Mouse (Mus musculus): ENCODE results near the gene Brinp3. TPM values are rescaled to one million over a fixed set of nuclear protein-coding genes. Genes with fewer than 3 reads are reported as not detected.

Gene Brinp3
- 0.48 and 1.3 TPM in 2 replicates for polyA plus RNA-seq (2016; fragmentation: Nextera tagmentation; extraction: Ambion mirVana)

DNA sequence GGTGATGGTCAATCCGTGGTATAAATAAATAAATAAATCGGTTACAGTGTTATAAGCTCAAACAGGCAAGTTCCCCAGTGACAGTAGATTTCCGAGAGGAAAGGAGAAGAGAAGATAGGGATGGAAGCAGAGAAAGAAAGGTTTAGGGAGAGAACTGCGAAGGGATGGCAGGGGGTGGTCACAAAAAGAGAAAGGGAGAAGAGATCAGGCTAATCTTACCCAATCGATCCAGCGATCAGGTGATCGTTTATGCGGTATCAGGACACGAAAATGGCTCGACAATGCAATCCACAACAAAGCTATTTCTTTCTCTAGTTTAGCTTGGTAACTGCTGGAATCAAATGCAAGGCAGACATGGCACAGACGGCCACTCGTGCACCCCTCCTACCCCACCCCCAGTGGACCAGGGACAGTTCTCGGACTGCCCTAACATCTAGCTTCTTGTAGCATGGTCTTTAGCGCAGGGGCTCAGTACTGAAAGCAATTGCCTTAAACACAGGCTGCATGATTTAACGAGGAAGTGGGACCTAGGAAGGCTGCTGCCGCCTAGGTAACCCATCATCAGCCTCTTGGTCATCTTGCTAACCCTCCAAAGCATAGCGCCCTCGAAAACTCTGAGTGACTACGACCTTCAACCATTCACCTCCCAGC is at the start of gene Brinp3:
TSS of gene Brinp3 (plus strand) at position 80 of the 651 bp plus-strand sequence.
- DNase-seq (ENCODE audit: extremely low spot score, low spot score), result peak; percentile 16
- Histone ChIP-seq H3K4me3 (peak within 1 kb of the TSS; percentile 52), H3K9me3 (no peaks in the 10 kb centered on the region), H3K4me1 (peaks cover 31% of the 10 kb centered on the region), H3K27ac (no peak within 1 kb of the TSS), H3K36me3 (replicated peaks) (no peaks in the 10 kb centered on the region), H3K27me3 (ENCODE audit: poor library complexity, severe bottlenecking) (peaks cover 54% of the 10 kb centered on the region)
- under 1% methylated on average over 19 of the region's 19 CpGs for WGBS

DNA sequence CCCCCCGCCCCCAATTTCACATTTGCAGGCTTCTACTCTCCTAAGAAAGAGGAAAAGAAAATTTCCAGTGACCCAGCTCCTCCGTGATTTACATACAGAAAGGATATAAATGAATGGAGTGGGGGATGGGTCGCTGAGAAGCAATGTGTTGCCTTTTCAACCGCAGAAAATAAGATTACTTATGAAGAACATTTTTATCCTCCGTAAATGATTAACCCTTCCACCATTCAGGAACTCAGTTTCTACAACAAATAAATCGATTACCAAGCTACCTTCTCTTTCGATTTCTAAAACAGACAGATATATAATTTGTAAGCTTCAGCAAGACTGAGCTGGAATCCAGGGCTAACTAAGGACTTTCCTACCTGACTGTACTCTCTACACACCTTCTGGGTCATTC is 339 bp upstream of the Brinp3 start:
- H3K27ac ChIP-seq, result no peak overlapping the region
- 11% methylated on average over 7 of the region's 7 CpGs for WGBS
- H3K4me3 ChIP-seq, result peak overlapping the region; percentile 52
- DNase-seq (ENCODE audit: extremely low spot score, low spot score), result no peak
- no peaks in the 10 kb centered on the region for H3K9me3 ChIP-seq
- H3K27me3 ChIP-seq (ENCODE audit: poor library complexity, severe bottlenecking), result peaks cover 52% of the 10 kb centered on the region
- no peaks in the 10 kb centered on the region for H3K36me3 ChIP-seq (replicated peaks)
- peaks cover 31% of the 10 kb centered on the region for H3K4me1 ChIP-seq

DNA sequence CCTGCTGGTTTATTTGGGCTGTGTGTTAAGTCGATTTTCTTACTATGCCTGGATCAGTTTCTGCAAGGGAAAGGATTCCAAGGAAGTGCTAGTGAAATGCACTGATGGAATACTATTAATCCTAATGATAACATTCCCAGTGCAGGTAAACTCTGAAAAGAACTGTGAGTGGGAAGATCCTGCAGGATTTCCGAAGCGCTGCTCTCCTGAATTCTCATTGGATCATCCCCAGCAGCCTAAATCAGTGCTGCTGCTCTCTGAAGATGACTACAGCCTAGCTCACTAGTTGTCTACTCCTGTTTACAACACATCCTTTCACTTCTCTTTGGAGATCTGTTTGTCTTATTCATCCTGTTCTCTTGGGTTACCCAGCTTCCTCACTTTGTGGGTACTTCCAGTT is 826 bp downstream of the Brinp3 start:
- no peak for DNase-seq (ENCODE audit: extremely low spot score, low spot score)
- Histone ChIP-seq H3K4me3 (peak overlapping the region; percentile 52), H3K27me3 (ENCODE audit: poor library complexity, severe bottlenecking) (peaks cover 54% of the 10 kb centered on the region), H3K4me1 (peaks cover 31% of the 10 kb centered on the region), H3K36me3 (replicated peaks) (no peaks in the 10 kb centered on the region), H3K27ac (no peak overlapping the region), H3K9me3 (no peaks in the 10 kb centered on the region)
- WGBS, result 4% methylated on average over 3 of the region's 3 CpGs

DNA sequence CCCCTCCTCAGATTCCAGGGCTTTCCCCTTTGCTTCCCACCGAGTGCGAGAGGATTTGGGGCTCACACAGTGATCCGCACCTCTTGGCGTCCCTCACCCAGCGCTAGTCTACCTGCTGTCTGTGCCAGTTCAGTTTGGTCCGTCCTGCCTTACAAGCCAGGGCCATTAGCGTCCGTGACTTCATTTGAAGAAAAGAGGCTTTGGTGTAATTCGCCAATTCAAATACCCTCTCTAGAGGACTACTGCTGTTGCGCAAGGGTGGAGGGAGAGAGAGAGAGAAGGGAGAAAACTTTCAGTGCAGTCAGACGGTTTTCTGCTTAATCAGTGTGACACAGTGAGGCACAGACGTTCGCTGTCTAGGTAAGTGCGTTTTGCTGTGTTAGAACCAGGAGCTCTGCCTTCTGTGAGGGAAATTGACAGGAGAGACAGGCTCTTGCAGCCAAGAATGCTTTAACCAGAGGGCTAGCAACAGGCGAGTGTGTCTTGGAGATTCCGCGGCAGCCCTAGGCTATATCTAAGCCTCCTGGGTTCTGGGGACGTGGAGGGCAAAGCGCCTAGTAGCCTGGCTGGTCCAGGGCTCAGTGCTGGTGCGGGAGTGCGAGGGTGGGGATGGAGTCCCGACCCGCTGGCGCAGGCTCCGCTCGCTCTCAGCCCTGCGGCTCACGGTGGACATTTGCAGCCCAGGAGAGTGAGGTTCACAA is 3.0 kb downstream of the Brinp3 start:
- Histone ChIP-seq H3K27me3 (ENCODE audit: poor library complexity, severe bottlenecking) (peaks cover 54% of the 10 kb centered on the region), H3K4me1 (peaks cover 31% of the 10 kb centered on the region), H3K27ac (peak overlapping the region; percentile 74), H3K4me3 (peak overlapping the region; percentile 60), H3K36me3 (replicated peaks) (no peaks in the 10 kb centered on the region), H3K9me3 (no peaks in the 10 kb centered on the region)
- peak; percentile 50 for DNase-seq (ENCODE audit: extremely low spot score, low spot score)
- WGBS, result 0% methylated on average over 28 of the region's 28 CpGs

GRCm38 (mm10) chr1:146498085-146498779 is 3.7 kb downstream of the Brinp3 start:
- H3K36me3 ChIP-seq (replicated peaks), result no peaks in the 10 kb centered on the region
- H3K27me3 ChIP-seq (ENCODE audit: poor library complexity, severe bottlenecking), result peaks cover 54% of the 10 kb centered on the region
- under 1% methylated on average over 16 of the region's 16 CpGs for WGBS

GRCm38 (mm10) chr1:146498780-146499114 is 4.2 kb downstream of the Brinp3 start:
- no peaks in the 10 kb centered on the region for H3K36me3 ChIP-seq (replicated peaks)
- H3K27me3 ChIP-seq (ENCODE audit: poor library complexity, severe bottlenecking), result peaks cover 52% of the 10 kb centered on the region
- peaks cover 31% of the 10 kb centered on the region for H3K4me1 ChIP-seq
- no peaks in the 10 kb centered on the region for H3K9me3 ChIP-seq
- WGBS, result 6% methylated on average over 1 of the region's 1 CpGs
- H3K4me3 ChIP-seq, result peak overlapping the region; percentile 60
- DNase-seq (ENCODE audit: extremely low spot score, low spot score), result no peak
- no peak overlapping the region for H3K27ac ChIP-seq

More at GRCm38 (mm10) chr1:146498085-146498779, 3.7 kb downstream of the Brinp3 start:
- DNase-seq (ENCODE audit: extremely low spot score, low spot score), result peak; percentile 34
- Histone ChIP-seq H3K4me1 (peaks cover 31% of the 10 kb centered on the region), H3K9me3 (no peaks in the 10 kb centered on the region), H3K4me3 (peak overlapping the region; percentile 60), H3K27ac (peak overlapping the region; percentile 74; the same call in 1 of the 2 replicates)

DNA sequence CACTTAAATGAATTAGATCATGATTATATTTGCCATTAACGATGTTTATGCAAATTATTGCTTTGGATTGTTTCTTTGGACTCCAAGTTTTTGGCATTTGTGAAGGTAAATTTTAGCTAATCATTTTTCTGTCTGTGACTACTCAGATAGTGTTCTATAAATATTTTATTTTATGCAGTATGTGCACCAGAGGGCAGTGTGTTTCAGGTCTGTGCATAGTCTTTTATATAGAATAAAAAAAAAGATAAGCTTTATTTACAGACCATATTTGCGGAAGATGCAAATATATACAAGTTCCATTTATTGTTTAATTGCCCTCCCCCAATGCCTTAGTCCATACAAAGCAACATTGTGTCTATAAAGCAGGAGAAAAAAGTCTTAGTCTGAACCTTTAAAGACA is 20.8 kb downstream of the Brinp3 start:
- H3K36me3 ChIP-seq (replicated peaks), result no peaks in the 10 kb centered on the region
- no peaks in the 10 kb centered on the region for H3K9me3 ChIP-seq
- H3K4me3 ChIP-seq, result no peak overlapping the region
- no peak for DNase-seq (ENCODE audit: extremely low spot score, low spot score)
- H3K27me3 ChIP-seq (ENCODE audit: poor library complexity, severe bottlenecking), result no peaks in the 10 kb centered on the region
- H3K27ac ChIP-seq, result no peak overlapping the region
- WGBS, result 78% methylated on average over 2 of the region's 2 CpGs
- H3K4me1 ChIP-seq, result no peaks in the 10 kb centered on the region

GRCm38 (mm10) chr1:146523727-146524573 is 29.4 kb downstream of the Brinp3 start:
- WGBS, result 56% methylated on average over 11 of the region's 11 CpGs
- Histone ChIP-seq H3K9me3 (no peaks in the 10 kb centered on the region), H3K27me3 (ENCODE audit: poor library complexity, severe bottlenecking) (no peaks in the 10 kb centered on the region), H3K27ac (no peak overlapping the region), H3K4me1 (peaks cover 8% of the 10 kb centered on the region), H3K36me3 (replicated peaks) (no peaks in the 10 kb centered on the region), H3K4me3 (no peak overlapping the region)
- DNase-seq (ENCODE audit: extremely low spot score, low spot score), result no peak

DNA sequence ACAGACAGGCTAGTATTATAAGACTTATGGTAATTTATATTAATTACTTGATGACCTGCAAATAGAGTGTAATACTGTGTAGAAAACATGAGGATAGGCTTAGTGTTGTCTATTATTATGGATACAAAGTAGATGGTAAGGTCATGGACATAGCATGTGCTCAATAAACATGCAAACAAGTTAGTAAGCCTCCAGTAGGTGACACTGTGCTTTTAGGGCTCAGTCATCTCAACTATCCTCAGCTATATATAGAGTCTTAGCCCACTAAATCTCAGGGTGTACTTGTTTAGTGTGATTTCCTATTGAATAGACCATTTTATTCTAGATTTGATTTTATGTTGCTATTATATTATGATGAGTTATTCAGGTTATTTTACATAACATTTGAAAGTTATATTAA is 34.0 kb downstream of the Brinp3 start:
- Histone ChIP-seq H3K36me3 (replicated peaks) (no peaks in the 10 kb centered on the region), H3K27me3 (ENCODE audit: poor library complexity, severe bottlenecking) (no peaks in the 10 kb centered on the region), H3K4me3 (no peak overlapping the region), H3K4me1 (peaks cover 7% of the 10 kb centered on the region), H3K27ac (no peak overlapping the region), H3K9me3 (no peaks in the 10 kb centered on the region)
- no peak for DNase-seq (ENCODE audit: extremely low spot score, low spot score)

GRCm38 (mm10) chr1:146546847-146547428 is 52.4 kb downstream of the Brinp3 start:
- 89% methylated on average over 2 of the region's 2 CpGs for WGBS
- Histone ChIP-seq H3K27me3 (ENCODE audit: poor library complexity, severe bottlenecking) (no peaks in the 10 kb centered on the region), H3K4me3 (no peak overlapping the region), H3K4me1 (no peaks in the 10 kb centered on the region), H3K9me3 (no peaks in the 10 kb centered on the region), H3K27ac (no peak overlapping the region), H3K36me3 (replicated peaks) (no peaks in the 10 kb centered on the region)
- DNase-seq (ENCODE audit: extremely low spot score, low spot score), result no peak

GRCm38 (mm10) chr1:146556982-146557381 is 62.4 kb downstream of the Brinp3 start:
- no peak overlapping the region for H3K27ac ChIP-seq
- H3K9me3 ChIP-seq, result no peaks in the 10 kb centered on the region
- no peak overlapping the region for H3K4me3 ChIP-seq
- DNase-seq (ENCODE audit: extremely low spot score, low spot score), result no peak
- H3K4me1 ChIP-seq, result no peaks in the 10 kb centered on the region
- H3K36me3 ChIP-seq (replicated peaks), result no peaks in the 10 kb centered on the region
- H3K27me3 ChIP-seq (ENCODE audit: poor library complexity, severe bottlenecking), result no peaks in the 10 kb centered on the region

DNA sequence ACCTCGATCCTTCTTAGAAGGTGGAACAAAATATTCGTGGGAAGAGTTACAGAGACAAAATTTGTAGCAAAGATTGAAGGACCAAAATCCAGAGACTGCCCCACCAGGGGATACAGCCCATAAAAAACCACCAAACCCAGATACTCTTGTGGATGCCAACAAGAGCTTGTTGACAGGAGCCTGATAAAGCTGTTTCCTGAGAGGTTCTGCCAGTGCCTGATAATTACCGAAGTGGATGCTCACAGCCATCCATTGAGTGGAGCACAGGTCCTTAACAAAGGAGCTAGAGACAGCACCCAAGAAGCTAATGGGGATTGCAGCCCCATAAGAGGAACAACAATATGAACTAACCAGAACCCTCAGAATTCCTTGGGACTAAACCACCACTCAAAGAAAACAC is 67.6 kb downstream of the Brinp3 start:
- WGBS, result 91% methylated on average over 3 of the region's 3 CpGs
- Histone ChIP-seq H3K27me3 (ENCODE audit: poor library complexity, severe bottlenecking) (no peaks in the 10 kb centered on the region), H3K27ac (no peak overlapping the region), H3K36me3 (replicated peaks) (no peaks in the 10 kb centered on the region), H3K4me3 (no peak overlapping the region), H3K9me3 (no peaks in the 10 kb centered on the region), H3K4me1 (no peaks in the 10 kb centered on the region)
- no peak for DNase-seq (ENCODE audit: extremely low spot score, low spot score)
